Mouse (Mus musculus): Measurements from ENCODE around the gene Thpo.

GRCm38 (mm10) chr16:20708220-20708938, 25.9 kb downstream of the Thpo start:
- TF ChIP-seq EP300 (IDR thresholded peaks at IDR 0.05; ENCODE audit: insufficient read depth, low read depth, low read length) (no peak), CTCF (IDR thresholded peaks at IDR 0.05) (no peak), POLR2A (IDR thresholded peaks at IDR 0.05; ENCODE audit: insufficient read depth, low read depth, low read length) (no peak)
